Mouse (Mus musculus): ENCODE measurements around the gene Becn1.

- TF ChIP-seq EP300 (IDR thresholded peaks at IDR 0.05; ENCODE audit: insufficient read depth, low read depth, low read length) (no peak), POLR2A (IDR thresholded peaks at IDR 0.05; ENCODE audit: insufficient read depth, low read length) (no peak), CTCF (IDR thresholded peaks at IDR 0.05; ENCODE audit: low read depth, low read length) (no peak)
Observed at GRCm38 (mm10) chr11:101301299-101302003, 635 bp downstream of the Becn1 start.
